Mouse (Mus musculus): ENCODE results near the gene Zfp638. TPM values are rescaled to one million over a fixed set of nuclear protein-coding genes. Genes with fewer than 3 reads are reported as not detected.

Zfp638 gene
- total and polyA plus RNA-seq, 2 experiments = 5.0 to 47.0 TPM

DNA sequence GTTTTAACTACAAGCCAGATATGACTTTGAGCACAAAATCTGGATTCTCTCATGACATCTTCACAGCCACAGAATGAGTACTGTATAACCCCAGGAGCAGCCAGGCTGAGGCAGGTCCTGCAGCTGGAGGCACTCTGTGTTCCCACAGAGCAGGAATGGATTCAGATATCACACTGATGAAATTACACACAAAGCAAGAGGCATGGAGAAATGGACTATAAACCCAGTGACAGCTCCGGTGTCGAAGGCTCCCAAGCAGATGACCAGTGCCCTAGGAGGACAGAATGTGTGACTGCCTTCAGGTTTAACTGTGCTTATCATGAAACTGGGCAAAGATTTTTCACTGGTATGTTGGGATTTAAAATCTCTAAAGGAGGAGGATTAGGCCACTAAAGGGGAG lies 20.8 kb upstream of the Zfp638 start:
- no peaks in the 10 kb centered on the region for H3K36me3 ChIP-seq (ENCODE audit: control insufficient read depth, insufficient read depth, low read length)
- no peak for DNase-seq (ENCODE audit: extremely low read depth, low read depth, low spot score)
- no peak overlapping the region for H3K27ac ChIP-seq (replicated peaks; ENCODE audit: insufficient read depth, low read depth, low read length)
- 86% methylated on average over 2 of the region's 2 CpGs for WGBS
- H3K9ac ChIP-seq (ENCODE audit: low read depth, low read length) = no peak overlapping the region
- no peaks in the 10 kb centered on the region for H3K27me3 ChIP-seq (ENCODE audit: control insufficient read depth, insufficient read depth, low read length)
- no peak overlapping the region for H3K4me3 ChIP-seq (ENCODE audit: insufficient read depth, low read depth, low read length)
- H3K79me2 ChIP-seq (ENCODE audit: control insufficient read depth, insufficient read depth, low read length) = no peaks in the 10 kb centered on the region
- no peaks in the 10 kb centered on the region for H3K4me1 ChIP-seq (ENCODE audit: control insufficient read depth, insufficient read depth, low read length)
- TF ChIP-seq CTCF (IDR thresholded peaks at IDR 0.05; ENCODE audit: low read depth, low read length) = no peak
- TF ChIP-seq POLR2A (IDR thresholded peaks at IDR 0.05; ENCODE audit: extremely low read depth, insufficient read depth, low read length) = no peak

DNA sequence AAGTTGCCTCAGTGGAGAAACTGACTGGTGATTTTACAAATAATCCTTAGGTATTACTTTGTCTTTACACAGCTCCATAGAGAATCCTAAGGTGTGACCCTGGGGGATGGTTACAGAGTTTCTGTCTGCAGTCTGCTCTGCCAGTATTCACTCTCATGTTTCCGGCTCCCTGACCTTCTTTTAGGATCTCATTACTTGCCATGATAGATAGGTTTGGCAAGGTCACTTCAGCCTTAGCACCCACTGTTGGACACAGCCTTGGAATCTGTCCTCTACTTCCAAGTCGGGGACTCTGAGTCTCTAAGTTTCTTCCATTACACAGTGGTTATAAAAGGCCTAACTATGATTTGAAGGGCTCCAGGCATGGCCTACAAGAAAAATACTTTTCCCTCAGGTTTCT lies 17.5 kb upstream of the Zfp638 start:
- no peak overlapping the region for H3K9ac ChIP-seq (ENCODE audit: low read depth, low read length)
- H3K27me3 ChIP-seq (ENCODE audit: control insufficient read depth, insufficient read depth, low read length) = no peaks in the 10 kb centered on the region
- no peak for TF ChIP-seq POLR2A (IDR thresholded peaks at IDR 0.05; ENCODE audit: extremely low read depth, insufficient read depth, low read length)
- no peak for TF ChIP-seq CTCF (IDR thresholded peaks at IDR 0.05; ENCODE audit: low read depth, low read length)
- no peaks in the 10 kb centered on the region for H3K79me2 ChIP-seq (ENCODE audit: control insufficient read depth, insufficient read depth, low read length)
- no peaks in the 10 kb centered on the region for H3K36me3 ChIP-seq (ENCODE audit: control insufficient read depth, insufficient read depth, low read length)
- no peaks in the 10 kb centered on the region for H3K4me1 ChIP-seq (ENCODE audit: control insufficient read depth, insufficient read depth, low read length)
- no peak overlapping the region for H3K27ac ChIP-seq (replicated peaks; ENCODE audit: insufficient read depth, low read depth, low read length)
- no peak for DNase-seq (ENCODE audit: extremely low read depth, low read depth, low spot score)
- WGBS = 87% methylated on average over 2 of the region's 2 CpGs
- H3K4me3 ChIP-seq (ENCODE audit: insufficient read depth, low read depth, low read length) = no peak overlapping the region

DNA sequence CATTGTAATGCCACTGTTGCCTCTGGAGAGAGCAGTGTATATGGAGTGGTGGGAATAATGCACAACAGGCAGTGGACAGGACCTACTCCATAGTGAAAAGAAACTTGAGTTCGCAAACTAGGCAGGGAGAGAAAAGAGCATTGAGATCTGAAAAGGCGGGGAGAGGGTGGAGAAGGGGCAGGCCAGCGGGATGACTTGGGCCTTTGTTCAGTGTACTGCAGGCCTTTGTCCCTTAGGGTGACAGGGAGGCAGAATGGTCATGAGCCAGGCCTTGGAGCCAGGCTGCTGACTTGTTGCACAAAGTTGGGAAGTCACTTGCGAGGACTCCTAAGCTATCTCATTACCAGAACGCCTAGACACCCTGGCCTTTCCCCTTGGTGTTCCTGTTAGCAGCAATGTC lies 9.4 kb upstream of the Zfp638 start:
- no peak overlapping the region for H3K9ac ChIP-seq (ENCODE audit: low read depth, low read length)
- no peaks in the 10 kb centered on the region for H3K27me3 ChIP-seq (ENCODE audit: control insufficient read depth, insufficient read depth, low read length)
- DNase-seq (ENCODE audit: extremely low read depth, low read depth, low spot score) = no peak
- H3K36me3 ChIP-seq (ENCODE audit: control insufficient read depth, insufficient read depth, low read length) = no peaks in the 10 kb centered on the region
- H3K4me1 ChIP-seq (ENCODE audit: control insufficient read depth, insufficient read depth, low read length) = no peaks in the 10 kb centered on the region
- WGBS = 87% methylated on average over 5 of the region's 5 CpGs
- no peak overlapping the region for H3K4me3 ChIP-seq (ENCODE audit: insufficient read depth, low read depth, low read length)
- TF ChIP-seq POLR2A (IDR thresholded peaks at IDR 0.05; ENCODE audit: extremely low read depth, insufficient read depth, low read length) = no peak
- no peaks in the 10 kb centered on the region for H3K79me2 ChIP-seq (ENCODE audit: control insufficient read depth, insufficient read depth, low read length)
- H3K27ac ChIP-seq (replicated peaks; ENCODE audit: insufficient read depth, low read depth, low read length) = no peak overlapping the region

DNA sequence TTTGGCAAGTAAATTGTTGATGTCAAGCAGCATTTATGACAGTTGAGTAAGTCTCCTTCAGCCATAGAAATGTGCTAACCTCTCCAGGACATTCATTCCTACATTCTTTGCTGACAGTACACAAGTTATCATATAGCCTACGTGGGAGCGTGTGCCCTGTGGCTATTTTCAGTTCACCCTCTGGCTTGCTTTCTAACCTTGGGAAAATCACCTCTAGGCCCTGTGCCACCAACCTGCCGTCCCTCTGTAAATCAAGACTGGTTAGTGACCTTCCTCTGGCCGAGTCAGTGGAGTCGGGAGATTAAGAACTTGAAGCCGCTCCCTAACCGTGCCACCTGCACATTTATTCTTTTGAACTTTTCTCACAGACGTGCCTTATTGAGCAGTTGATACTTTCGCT lies 6.9 kb upstream of the Zfp638 start:
- H3K4me1 ChIP-seq (ENCODE audit: control insufficient read depth, insufficient read depth, low read length) = no peaks in the 10 kb centered on the region
- H3K27ac ChIP-seq (replicated peaks; ENCODE audit: insufficient read depth, low read depth, low read length) = no peak overlapping the region
- no peak for DNase-seq (ENCODE audit: extremely low read depth, low read depth, low spot score)
- no peaks in the 10 kb centered on the region for H3K79me2 ChIP-seq (ENCODE audit: control insufficient read depth, insufficient read depth, low read length)
- WGBS = 91% methylated on average over 9 of the region's 9 CpGs
- no peak overlapping the region for H3K4me3 ChIP-seq (ENCODE audit: insufficient read depth, low read depth, low read length)
- TF ChIP-seq CTCF (IDR thresholded peaks at IDR 0.05; ENCODE audit: low read depth, low read length) (no peak), POLR2A (IDR thresholded peaks at IDR 0.05; ENCODE audit: extremely low read depth, insufficient read depth, low read length) (no peak)
- no peaks in the 10 kb centered on the region for H3K27me3 ChIP-seq (ENCODE audit: control insufficient read depth, insufficient read depth, low read length)
- no peak overlapping the region for H3K9ac ChIP-seq (ENCODE audit: low read depth, low read length)
- H3K36me3 ChIP-seq (ENCODE audit: control insufficient read depth, insufficient read depth, low read length) = no peaks in the 10 kb centered on the region

DNA sequence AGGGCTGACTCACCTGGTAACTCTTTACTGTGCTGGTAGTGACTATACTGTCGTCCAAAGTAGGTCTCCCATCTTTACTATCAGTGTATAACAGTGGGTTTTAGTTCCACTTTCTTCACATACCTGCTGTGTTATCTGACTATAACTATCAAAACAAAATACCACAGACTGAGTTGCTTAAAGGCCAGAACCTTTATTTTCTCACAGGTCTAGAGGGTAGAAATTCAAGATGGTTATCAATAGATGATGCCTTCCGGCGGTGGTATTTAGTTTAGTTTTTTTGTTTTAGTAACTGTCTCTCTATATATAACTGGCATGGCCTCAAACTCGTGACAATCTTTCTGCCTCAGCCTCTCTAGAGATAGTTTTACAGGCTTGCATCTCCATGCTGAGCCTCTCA lies 3.4 kb upstream of the Zfp638 start:
- H3K4me1 ChIP-seq (ENCODE audit: control insufficient read depth, insufficient read depth, low read length) = no peaks in the 10 kb centered on the region; the same call in 1 of the 2 replicates
- no peak overlapping the region for H3K9ac ChIP-seq (ENCODE audit: low read depth, low read length)
- no peaks in the 10 kb centered on the region for H3K79me2 ChIP-seq (ENCODE audit: control insufficient read depth, insufficient read depth, low read length)

DNA sequence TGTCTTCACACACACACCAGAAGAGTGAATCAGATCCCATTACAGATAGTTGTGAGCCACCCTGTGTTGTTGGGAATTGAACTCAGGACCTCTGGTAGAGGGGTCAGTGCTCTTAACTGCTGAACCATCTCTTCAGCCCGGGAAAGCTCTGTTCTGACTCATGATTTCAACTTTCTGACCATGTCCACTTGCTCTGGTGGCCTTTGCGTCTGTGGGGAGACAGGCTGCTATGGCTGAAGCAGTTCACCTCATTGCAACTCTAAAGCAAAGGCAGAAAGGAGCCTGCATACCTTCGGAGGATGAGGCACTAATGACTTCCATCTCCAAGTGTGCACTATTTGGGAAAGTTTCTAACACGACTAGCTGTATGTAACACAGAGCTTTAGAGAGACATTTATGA lies 486 bp upstream of the Zfp638 start:
- Histone ChIP-seq H3K36me3 (ENCODE audit: control insufficient read depth, insufficient read depth, low read length) (no peaks in the 10 kb centered on the region), H3K4me3 (ENCODE audit: insufficient read depth, low read depth, low read length) (no peak overlapping the region), H3K79me2 (ENCODE audit: control insufficient read depth, insufficient read depth, low read length) (no peaks in the 10 kb centered on the region), H3K27me3 (ENCODE audit: control insufficient read depth, insufficient read depth, low read length) (no peaks in the 10 kb centered on the region), H3K4me1 (ENCODE audit: control insufficient read depth, insufficient read depth, low read length) (no peaks in the 10 kb centered on the region; the same call in 1 of the 2 replicates), H3K9ac (ENCODE audit: low read depth, low read length) (no peak overlapping the region), H3K27ac (replicated peaks; ENCODE audit: insufficient read depth, low read depth, low read length) (no peak overlapping the region)
- no peak for DNase-seq (ENCODE audit: extremely low read depth, low read depth, low spot score)
- 30% methylated on average over 4 of the region's 4 CpGs for WGBS
- TF ChIP-seq POLR2A (IDR thresholded peaks at IDR 0.05; ENCODE audit: extremely low read depth, insufficient read depth, low read length) = no peak
- no peak for TF ChIP-seq CTCF (IDR thresholded peaks at IDR 0.05; ENCODE audit: low read depth, low read length)

More for the DNA sequence above, 3.4 kb upstream of the Zfp638 start:
- H3K4me3 ChIP-seq (ENCODE audit: insufficient read depth, low read depth, low read length) = no peak overlapping the region
- no peak for DNase-seq (ENCODE audit: extremely low read depth, low read depth, low spot score)
- TF ChIP-seq POLR2A (IDR thresholded peaks at IDR 0.05; ENCODE audit: extremely low read depth, insufficient read depth, low read length) (no peak), CTCF (IDR thresholded peaks at IDR 0.05; ENCODE audit: low read depth, low read length) (no peak)
- H3K27ac ChIP-seq (replicated peaks; ENCODE audit: insufficient read depth, low read depth, low read length) = no peak overlapping the region
- 75% methylated on average over 4 of the region's 4 CpGs for WGBS
- no peaks in the 10 kb centered on the region for H3K36me3 ChIP-seq (ENCODE audit: control insufficient read depth, insufficient read depth, low read length)
- no peaks in the 10 kb centered on the region for H3K27me3 ChIP-seq (ENCODE audit: control insufficient read depth, insufficient read depth, low read length)

All from liver, adult 2 months (tissue).